Mouse (Mus musculus) T-cell, adult 2 months (primary cell): ENCODE measurements at regions not wholly inside any gene's neighbourhood (a gene's known extent, or its start where the extent isn't known, plus 50 kb on each side); places are given as distances from the start of the nearest gene placed in this dataset.
"Not testable (repeated sequence)": the region's sequence is repeated elsewhere in the genome, so short reads cannot be mapped to it uniquely, and the experiment has no call there.

Experiments
- DNase-seq: peaks from one replicate; pipeline ENCODE4 v3.0.0; 2022; ENCODE audit warnings: low spot score

DNA sequence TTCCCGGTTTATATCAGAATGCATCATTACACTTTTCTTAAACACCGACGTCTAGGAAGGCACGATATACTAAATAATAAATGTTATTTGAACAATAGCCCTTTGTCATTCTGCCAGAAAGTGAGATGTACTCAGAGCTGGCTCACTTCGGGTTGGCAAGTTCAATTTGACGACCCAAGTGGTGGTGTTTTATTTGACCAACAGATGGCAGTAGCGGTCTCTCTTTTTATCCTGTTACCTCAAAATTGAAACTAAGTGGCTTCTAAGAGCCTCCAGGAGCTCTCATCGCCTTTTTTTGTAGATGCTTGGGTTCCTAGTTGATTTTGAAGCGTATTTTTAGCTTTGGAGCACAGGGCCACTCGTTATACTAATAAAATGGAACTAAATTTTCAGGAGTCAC is 66.7 kb upstream of the Chmp2b start:
- DNase-seq = peak; percentile 18

GRCm38 (mm10) chr16:65631680-65632079 is 69.2 kb upstream of the Chmp2b start:
- DNase-seq = no peak

DNA sequence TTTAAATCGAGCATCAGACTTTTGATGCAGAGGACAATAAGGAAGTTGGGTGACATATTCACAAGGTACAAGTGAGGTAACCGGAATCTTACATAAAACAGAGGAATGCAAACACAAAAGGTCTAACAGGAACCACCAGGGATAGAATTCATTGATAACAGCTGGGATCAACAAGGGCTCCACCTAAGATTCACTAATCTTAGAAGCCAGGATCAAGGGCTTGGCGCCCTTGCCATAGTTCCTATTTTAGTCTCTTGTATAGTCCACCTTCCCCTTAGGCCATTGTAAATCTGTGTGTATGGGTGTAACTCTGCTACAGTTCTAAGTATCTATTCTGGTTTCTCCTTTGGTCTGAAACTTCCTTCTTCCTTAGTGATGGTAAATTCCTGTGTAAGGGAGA is 84.2 kb upstream of the Chmp2b start:
- not testable (repeated sequence) for DNase-seq

DNA sequence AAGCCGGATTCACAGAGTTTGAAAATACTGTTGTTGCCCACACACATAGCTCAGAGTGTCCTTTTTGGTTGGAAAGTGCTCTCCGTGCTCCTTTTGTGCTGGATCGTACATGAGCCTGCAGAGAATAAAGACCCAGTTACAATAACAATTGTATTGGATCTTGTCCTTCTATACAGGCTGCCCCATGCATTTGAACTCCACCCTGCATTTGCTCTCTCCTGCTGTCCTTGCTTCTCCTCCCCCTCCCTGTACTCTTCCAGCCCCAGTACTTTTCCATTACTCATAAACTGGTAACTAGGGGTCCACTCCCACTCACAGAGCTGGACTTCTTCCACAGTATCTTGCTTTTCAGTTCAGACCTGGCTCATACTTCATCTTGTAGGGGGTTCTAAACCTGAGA is 86.5 kb upstream of the Chmp2b start:
- no peak for DNase-seq

- no peak for DNase-seq
Observed at GRCm38 (mm10) chr16:65655490-65655889, 93.0 kb upstream of the Chmp2b start.

- no peak for DNase-seq
Observed at GRCm38 (mm10) chr16:65657829-65658228, 95.3 kb upstream of the Chmp2b start.

- DNase-seq = no peak
Observed at GRCm38 (mm10) chr16:65664787-65665186, 102.3 kb upstream of the Chmp2b start.

- DNase-seq = no peak
Observed at GRCm38 (mm10) chr16:65672116-65672515, 109.6 kb upstream of the Chmp2b start.

- DNase-seq = no peak
Observed at GRCm38 (mm10) chr16:65683089-65683488, 120.6 kb upstream of the Chmp2b start.

DNA sequence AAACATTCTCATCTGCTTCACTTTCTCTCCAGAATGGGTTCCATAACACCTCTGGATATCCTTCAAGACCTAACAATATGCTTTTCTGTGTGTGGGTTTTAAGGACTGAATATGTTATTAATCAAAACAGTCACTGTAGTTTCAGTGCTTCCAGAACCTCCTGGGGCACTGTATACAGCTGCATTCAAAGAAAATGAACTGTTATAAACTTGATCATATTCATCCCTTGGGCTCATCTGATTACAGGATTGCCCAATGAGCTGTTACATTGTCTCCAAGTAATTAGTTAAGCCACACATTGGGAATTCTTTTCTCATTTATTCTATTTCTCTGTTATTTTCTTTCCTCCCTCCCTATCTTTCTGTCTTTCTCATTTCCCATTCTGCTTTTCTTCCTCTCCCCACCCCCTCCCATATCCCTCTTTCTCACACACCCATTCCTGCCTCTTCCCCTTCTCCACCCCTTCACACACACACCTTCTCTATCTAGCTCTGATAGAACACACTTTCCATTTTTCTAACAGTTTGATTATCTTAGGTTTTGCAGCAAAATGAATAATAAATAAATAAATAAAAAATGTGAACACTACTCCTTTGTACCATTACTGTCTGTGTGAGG is 121.3 kb upstream of the Chmp2b start:
- no peak for DNase-seq

GRCm38 (mm10) chr16:65693626-65694025 is 121.4 kb upstream of the Vgll3 start:
- no peak for DNase-seq

DNA sequence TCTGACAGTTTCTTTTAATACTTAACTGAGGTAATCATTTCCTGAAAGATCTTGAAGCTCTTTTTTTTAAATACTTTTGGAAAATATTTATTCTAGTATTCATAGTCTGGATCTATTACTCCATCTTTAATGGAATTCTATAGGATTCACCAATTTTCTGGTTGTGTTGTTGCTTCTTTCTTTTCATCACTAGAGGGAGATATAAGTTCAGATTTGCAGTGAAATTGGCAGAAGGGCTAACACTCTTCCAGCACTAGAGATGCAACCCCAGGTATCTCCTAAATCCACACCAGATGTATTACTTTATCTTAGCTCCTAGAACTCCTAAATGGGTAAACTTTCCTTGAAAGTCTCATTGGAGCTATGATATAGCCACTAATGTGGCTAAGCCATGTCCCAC is 99.4 kb upstream of the Vgll3 start:
- DNase-seq = no peak

DNA sequence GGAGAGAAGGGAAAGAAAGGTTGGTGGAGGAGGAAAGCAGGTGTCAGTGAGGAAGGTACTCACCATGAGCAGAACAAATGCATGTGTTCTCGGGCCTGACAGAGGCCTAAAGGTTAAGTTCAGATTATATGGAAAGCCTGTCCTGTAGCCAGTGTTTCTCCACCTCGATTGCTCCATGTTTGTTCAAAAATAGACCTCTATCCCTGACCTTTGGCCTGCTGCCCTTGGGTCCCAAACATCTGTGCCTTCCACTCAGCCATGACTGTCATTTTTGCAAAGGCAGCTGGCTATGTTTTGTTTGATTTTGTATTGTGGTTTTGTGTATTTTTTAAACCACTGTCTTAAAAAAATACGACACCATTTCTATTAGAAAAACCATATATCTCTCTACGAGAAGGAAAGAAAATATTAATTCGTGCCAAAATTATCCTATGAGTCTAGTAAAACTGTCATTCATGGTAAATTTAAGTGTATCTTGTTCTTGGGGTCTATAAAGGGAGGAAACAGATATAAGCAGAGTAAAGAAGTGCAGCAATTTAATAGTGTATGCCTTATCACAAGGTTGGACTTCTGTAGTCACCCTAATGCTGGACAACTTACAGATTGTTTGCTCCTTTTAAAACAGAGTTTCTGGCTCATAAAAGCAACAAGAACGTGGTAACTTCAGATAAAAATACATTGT is 96.1 kb upstream of the Vgll3 start:
- no peak for DNase-seq

GRCm38 (mm10) chr16:65720953-65721352 is 94.1 kb upstream of the Vgll3 start:
- no peak for DNase-seq

DNA sequence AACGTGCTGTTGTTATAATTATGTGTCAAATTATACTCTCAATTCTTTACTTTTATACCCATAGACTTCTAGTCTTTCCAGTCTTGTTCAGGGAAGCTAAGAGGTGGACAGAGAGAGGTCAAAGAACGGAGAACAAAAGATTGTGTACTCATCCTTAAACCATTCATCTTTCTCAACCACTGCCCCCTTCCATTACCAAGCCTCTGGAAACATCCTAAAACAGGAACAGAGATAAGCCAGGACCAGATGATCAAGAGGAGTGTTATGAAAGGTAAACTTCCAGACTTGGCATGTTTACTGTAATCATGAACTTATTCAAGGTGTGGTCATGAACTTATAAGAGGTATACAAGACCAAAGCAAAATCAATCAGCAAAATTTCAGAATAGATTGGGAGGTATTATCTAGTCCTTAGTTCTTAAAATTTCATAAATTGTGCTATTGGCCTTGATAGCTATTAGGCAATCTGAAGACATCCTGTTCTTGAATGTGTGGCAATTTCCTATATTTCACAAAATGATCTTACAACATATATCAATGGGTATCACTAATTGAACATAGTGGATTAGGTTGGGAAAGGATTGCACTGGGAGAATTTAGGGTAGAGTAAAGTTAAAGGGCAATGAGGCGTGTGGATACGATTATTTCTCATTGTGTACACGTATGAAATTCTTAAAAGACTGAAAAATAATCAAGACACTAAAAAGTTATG is 89.3 kb upstream of the Vgll3 start:
- no peak for DNase-seq

- no peak for DNase-seq
Observed at GRCm38 (mm10) chr16:65726289-65726688, 88.8 kb upstream of the Vgll3 start.

- DNase-seq = no peak
Observed at GRCm38 (mm10) chr16:65729322-65729721, 85.7 kb upstream of the Vgll3 start.

GRCm38 (mm10) chr16:65739652-65740051 is 75.4 kb upstream of the Vgll3 start:
- DNase-seq = no peak

DNA sequence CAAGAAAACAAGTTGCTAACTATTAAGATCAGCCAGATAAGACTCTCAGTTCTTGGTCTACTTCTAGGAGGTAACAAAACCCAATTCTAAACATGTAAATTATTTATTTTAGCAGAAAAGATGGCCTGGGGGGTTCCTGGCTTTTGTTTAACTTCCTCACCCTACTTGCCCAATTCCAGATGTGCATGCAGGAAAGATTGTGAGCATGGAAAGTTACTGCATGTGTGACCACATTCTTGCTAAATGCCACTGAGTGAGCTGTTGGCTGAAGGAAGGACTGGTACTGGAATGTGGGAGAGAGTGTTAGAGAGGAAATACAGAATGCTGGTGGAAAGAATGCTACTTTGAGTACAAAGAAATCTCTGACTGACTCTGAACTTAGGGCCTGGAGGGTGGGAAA is 72.1 kb upstream of the Vgll3 start:
- DNase-seq = no peak

DNA sequence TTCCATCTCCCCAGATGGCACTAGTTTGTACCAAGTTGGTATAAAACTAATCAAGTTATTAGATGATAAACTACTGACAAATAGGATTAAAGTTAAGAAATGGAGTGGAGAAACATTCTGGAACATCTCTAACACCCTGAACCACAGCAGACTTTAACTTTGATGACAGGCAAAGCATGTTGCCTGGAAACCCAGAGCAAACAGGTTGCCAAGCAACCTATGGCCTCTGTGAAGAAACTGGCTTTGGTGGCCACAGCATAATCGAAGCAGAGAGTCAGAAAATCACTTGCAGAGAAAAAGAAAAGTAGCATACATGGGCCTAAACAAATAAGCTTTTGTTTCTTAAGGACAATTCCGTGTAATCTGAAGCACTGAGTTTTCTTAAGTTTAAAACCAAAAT is 59.4 kb upstream of the Vgll3 start:
- no peak for DNase-seq
